Mouse (Mus musculus): ENCODE data around the gene Mark3.

The Mark3 gene

DNA sequence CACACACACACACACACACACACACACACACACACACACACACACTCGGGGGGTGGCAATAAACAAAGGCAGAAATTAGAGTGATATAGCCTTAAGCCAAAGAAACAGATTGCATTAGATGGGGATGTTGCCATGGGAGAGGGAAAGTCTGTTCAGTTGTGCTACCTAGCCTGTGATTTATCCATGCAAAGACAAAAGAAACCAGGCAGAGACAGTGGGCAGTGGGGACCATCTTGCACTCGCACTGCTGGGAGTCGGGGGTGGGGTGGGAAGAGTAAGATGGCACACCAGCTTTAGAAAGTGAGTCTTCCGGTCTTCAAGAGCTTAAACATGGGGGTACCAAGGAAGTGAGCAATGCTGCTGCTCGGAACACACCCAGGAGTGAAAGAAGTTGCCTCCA, 14.0 kb upstream of the Mark3 start:
- DNase-seq (ENCODE audit: low spot score), result no peak

DNA sequence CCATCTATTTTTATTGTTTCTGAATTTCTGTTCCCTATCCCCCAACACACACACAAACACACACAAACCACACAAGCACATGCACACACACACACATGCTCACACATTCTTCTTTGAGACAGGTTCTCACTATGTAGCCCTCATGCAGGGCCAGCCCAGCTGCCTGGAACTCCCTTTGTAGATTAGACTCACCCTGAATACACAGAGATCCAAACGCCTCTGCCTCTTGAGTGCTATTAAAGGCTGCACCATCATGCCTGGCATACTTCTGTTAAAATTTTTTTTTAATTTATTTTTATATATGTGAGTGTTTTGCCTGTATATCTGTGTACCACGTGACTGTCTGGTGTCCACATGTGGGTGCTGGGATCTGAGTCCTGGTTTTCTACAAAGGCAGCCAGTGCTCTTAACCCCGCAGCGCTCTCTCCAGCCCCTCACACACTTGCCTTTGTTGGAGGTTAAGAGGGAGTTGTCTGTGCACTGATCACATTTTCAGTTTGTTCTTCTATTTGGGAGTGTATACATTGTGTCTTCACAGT, 12.0 kb upstream of the Mark3 start:
- no peak for DNase-seq (ENCODE audit: low spot score)

DNA sequence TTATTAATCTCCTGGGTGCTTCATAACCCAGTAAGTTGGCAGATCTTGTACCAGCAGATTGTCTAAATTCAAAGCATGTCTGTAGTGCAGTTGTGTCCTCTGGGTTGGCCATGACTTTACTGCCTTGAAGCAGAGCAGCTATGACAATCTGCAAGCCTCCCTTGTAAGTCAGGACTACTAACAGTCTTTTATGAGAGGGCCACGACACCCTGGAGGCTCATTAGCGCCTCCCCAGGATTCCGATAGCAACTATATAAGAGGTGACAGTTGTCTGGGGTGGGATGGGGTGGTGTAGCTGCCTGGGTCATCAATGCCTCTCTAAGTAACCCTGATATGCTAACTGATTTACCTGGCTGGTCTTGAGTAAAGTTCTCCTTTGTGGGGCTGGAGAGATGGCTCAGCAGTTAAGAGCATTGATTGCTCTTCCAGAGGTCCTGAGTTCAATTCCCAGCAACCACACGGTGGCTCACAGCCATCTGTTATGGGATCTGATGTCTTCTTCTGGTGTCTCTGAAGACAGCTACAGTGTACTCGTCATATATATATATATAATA, 11.2 kb upstream of the Mark3 start:
- no peak for DNase-seq (ENCODE audit: low spot score)

GRCm38 (mm10) chr12:111565363-111565762, 9.0 kb upstream of the Mark3 start:
- peak; percentile 49 for DNase-seq (ENCODE audit: low spot score)

DNA sequence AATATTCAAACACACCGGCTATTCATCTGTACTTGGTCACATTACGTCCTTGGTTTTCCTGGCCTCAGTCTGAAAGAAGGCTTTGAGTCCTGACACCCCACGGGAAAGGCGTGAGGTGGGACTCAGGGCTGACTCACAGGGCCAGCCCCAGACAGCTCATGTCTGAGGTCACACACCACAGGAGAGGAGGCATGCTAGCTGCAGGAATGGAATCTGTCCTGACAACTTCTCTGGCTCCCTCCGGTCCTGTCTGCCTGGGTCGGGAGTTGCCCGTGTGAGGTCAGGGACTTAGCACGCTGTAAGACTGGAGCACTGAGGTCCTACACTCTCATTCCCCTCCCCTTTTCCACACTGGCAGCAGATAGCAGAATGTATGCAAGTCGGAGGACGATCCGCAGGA, 5.5 kb upstream of the Mark3 start:
- no peak for DNase-seq (ENCODE audit: low spot score)

GRCm38 (mm10) chr12:111572406-111572805, 1.9 kb upstream of the Mark3 start:
- no peak for DNase-seq (ENCODE audit: low spot score)

GRCm38 (mm10) chr12:111573315-111573714, 1.0 kb upstream of the Mark3 start:
- DNase-seq (ENCODE audit: low spot score), result no peak

GRCm38 (mm10) chr12:111574887-111575838, 840 bp downstream of the Mark3 start:
- peak; percentile 18 for DNase-seq (ENCODE audit: low spot score)

GRCm38 (mm10) chr12:111583058-111583457, 8.7 kb downstream of the Mark3 start:
- no peak for DNase-seq (ENCODE audit: low spot score)

DNA sequence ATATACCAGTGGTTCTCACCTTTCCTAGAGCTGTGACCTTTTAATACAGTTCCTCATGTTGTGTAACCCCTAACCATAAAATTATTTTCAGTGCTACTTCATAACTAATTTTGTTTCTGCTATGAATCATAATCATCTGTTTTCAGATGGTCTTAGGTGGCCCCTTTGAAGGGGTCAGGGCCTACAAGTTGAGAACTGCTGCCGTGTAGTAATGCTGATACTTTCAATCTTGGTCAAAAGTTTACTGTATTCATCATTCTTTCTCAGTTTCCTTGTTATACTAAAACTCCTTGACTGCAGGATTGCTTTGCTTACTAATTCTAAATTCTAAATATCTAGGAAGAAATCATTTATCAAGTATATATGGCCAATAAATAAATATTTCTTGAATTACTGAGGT, 10.1 kb downstream of the Mark3 start:
- no peak for DNase-seq (ENCODE audit: low spot score)

DNA sequence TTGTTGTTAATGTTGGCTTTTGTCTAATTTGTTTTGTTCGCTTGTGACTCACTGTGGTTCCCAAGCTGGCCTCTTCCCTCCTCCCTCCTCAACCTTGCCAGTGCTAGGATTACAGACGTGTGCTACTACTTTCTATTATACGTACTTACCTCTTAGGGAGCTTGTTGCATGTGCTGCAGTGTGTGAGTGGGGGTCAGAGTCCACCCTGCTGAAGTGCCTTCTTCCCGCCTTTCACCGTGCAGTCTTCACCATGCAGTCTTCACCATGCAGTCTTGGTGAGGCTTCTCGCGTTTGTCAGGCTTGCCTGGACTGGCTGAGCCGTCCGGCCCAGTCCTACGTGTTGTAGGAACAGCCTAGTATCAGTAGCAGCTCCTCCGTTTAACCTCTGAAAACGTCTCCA, 12.9 kb downstream of the Mark3 start:
- DNase-seq (ENCODE audit: low spot score), result no peak

- DNase-seq (ENCODE audit: low spot score), result peak; percentile 68
Observed at GRCm38 (mm10) chr12:111592407-111593021, 18.2 kb downstream of the Mark3 start.

GRCm38 (mm10) chr12:111593775-111594174, 19.5 kb downstream of the Mark3 start:
- no peak for DNase-seq (ENCODE audit: low spot score)

GRCm38 (mm10) chr12:111597310-111597709, 23.0 kb downstream of the Mark3 start:
- DNase-seq (ENCODE audit: low spot score), result no peak

- DNase-seq (ENCODE audit: low spot score), result no peak
Observed at GRCm38 (mm10) chr12:111598902-111599301, 24.6 kb downstream of the Mark3 start.

DNA sequence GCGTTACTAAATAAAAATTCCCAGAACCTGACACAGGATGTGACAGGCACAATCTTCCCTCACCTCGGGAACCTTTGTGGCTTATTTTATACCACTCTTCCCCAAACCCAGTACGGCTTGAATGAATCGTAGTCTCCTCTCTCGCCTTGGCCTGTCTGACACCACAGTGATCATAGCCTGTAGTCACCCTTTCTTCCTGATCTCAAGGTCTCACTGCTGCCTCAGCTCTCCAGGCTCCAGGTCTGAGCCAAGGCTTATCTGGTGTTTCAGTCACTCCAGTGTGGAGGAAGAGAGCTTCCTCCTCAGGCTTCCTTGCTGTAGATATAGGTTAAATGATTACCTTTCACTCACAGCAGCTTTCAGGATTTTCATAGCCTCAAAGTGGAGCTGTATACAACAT, 25.3 kb downstream of the Mark3 start:
- DNase-seq (ENCODE audit: low spot score), result no peak

DNA sequence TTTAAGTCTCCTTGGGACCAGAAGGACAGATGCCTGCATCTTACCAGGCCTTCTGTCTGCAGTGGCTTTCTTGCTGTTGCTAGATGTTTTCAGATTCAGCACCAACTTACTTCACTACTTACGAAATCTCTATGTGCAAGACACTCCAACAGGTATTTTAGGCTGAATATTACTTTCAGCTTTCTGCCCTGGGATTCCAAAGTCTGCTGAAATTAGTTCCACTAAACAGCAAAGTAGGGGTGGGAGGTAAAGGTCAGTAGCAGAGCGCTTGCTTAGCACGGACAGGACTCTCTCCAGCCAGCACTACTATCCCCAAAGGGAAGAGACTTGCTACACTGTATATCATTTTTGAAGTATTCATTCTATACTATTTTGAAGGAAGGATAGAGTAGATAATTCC, 29.5 kb downstream of the Mark3 start:
- no peak for DNase-seq (ENCODE audit: low spot score)

DNA sequence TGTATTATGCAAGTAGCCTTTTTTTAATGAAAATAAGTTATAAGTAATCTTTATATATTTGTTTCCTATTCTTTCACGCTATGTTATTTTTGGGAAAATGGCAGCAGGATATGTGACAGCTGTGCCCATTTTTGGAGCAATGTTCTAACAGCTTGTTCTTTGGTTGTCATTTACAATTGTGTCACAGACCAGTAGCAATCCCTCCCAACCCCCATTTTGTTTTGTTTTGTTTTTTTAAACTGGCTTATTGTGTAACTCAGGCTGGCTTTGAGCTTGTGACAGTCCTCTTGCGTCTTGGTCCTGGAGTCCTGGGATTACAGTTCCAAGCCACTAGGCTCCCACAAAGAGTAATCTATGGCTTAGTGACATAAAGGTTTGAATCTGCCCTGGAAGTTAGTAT, 31.3 kb downstream of the Mark3 start:
- DNase-seq (ENCODE audit: low spot score), result no peak

GRCm38 (mm10) chr12:111608015-111608414, 33.7 kb downstream of the Mark3 start:
- DNase-seq (ENCODE audit: low spot score), result no peak

GRCm38 (mm10) chr12:111614475-111615141, 40.3 kb downstream of the Mark3 start:
- no peak for DNase-seq (ENCODE audit: low spot score)

DNA sequence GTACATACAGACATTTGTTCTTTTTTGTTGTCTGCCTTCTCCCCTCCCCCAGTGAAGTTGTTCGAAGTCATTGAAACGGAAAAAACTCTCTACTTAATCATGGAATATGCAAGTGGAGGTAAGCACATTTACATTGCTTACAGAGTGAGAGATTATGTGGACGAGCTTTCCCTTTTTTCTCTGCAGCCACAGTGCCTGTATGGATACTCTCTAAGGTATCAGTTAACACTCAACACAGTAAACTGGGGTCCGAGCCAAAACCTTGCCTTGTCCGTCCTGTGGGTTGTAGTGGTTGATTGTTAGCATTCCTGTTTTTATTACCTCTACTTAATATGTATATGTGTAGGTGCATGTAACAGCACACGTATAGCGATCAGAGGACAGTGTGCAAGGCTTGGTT, 43.9 kb downstream of the Mark3 start:
- DNase-seq (ENCODE audit: low spot score), result no peak

- peak; percentile 55 for DNase-seq (ENCODE audit: low spot score)
Observed at GRCm38 (mm10) chr12:111648061-111648645, 73.8 kb downstream of the Mark3 start.
